Mouse (Mus musculus) macrophage (primary cell): ENCODE results near the gene Nab2. TPM values are rescaled to one million over a fixed set of nuclear protein-coding genes. Genes with fewer than 3 reads are reported as not detected.

Experiments used
- H3K27ac ChIP-seq: fragments of 350-480 bp; formaldehyde crosslinking; 2 replicates; pipeline ENCODE4 v1.9.0; 2021
- H3K36me3 ChIP-seq: fragments of 350-480 bp; formaldehyde crosslinking; 2 replicates; pipeline ENCODE4 v1.9.0; 2021; ENCODE audit errors: inconsistent target
- H3K4me3 ChIP-seq: fragments of 350-480 bp; formaldehyde crosslinking; 2 replicates; pipeline ENCODE4 v1.9.0; 2021; ENCODE audit errors: inconsistent target
- H3K79me2 ChIP-seq: fragments of 350-480 bp; formaldehyde crosslinking; 2 replicates; pipeline ENCODE4 v1.9.0; 2021; ENCODE audit errors: inconsistent target
- WGBS: methylation state at CpG from one replicate; pipeline ENCODE4 v1.1.7; 2026; ENCODE audit warnings: inconsistent platforms; ENCODE audit not compliant: missing documents; 5-methylcytosine and 5-hydroxymethylcytosine counted together
- polyA plus RNA-seq: library from polyadenylated mRNA; stranded (reverse); fragments of 250-400 nt; gene quantifications from 3 replicates; pipeline ENCODE4 v1.2.4, GENCODE M21; 2018; ENCODE audit warnings: inconsistent platforms

Gene Nab2
- polyA plus RNA-seq, 1 experiment from 2014 or later = 28.7 TPM

- Histone ChIP-seq H3K79me2 (peaks cover 58% of the 10 kb centered on the region), H3K36me3 (peaks cover 29% of the 10 kb centered on the region), H3K4me3 (peak overlapping the region; percentile 98), H3K27ac (peak overlapping the region; percentile 100)
- WGBS = 2% methylated on average over 15 of the region's 25 CpGs
Measured at GRCm38 (mm10) chr10:127643553-127644238, 24.7 kb downstream of the Nab2 start.

GRCm38 (mm10) chr10:127642772-127643552 is 25.4 kb downstream of the Nab2 start, which contains the start of gene Stat6:
TSS of gene Stat6 (plus strand) at chr10:127642986.
- WGBS = 1% methylated on average over 25 of the region's 37 CpGs
- peaks cover 22% of the 10 kb centered on the region for H3K36me3 ChIP-seq
- H3K4me3 ChIP-seq = peak within 1 kb of the TSS; percentile 98
- peak within 1 kb of the TSS; percentile 100 for H3K27ac ChIP-seq
- H3K79me2 ChIP-seq = peaks cover 51% of the 10 kb centered on the region

- 0% methylated on average over 19 of the region's 19 CpGs for WGBS
- H3K36me3 ChIP-seq = peaks cover 13% of the 10 kb centered on the region
Measured at GRCm38 (mm10) chr10:127641861-127642771, 26.3 kb downstream of the Nab2 start.

GRCm38 (mm10) chr10:127640421-127640820 is 27.9 kb downstream of the Nab2 start:
- Histone ChIP-seq H3K4me3 (no peak overlapping the region), H3K79me2 (peaks cover 26% of the 10 kb centered on the region), H3K36me3 (no peaks in the 10 kb centered on the region), H3K27ac (no peak overlapping the region)
- whole genome bisulfite sequencing = 75% methylated on average over 5 of the region's 5 CpGs

More at GRCm38 (mm10) chr10:127641861-127642771, 26.3 kb downstream of the Nab2 start:
- H3K4me3 ChIP-seq = peak overlapping the region; percentile 98
- H3K27ac ChIP-seq = peak overlapping the region; percentile 100
- H3K79me2 ChIP-seq = peaks cover 43% of the 10 kb centered on the region

- H3K79me2 ChIP-seq = no peaks in the 10 kb centered on the region
- H3K4me3 ChIP-seq = no peak overlapping the region
- H3K36me3 ChIP-seq = no peaks in the 10 kb centered on the region
- 94% methylated on average over 7 of the region's 7 CpGs for WGBS
- H3K27ac ChIP-seq = peak overlapping the region; percentile 93
Measured at GRCm38 (mm10) chr10:127632668-127633271, 35.6 kb downstream of the Nab2 start.

- Histone ChIP-seq H3K27ac (peak overlapping the region; percentile 93), H3K4me3 (no peak overlapping the region), H3K79me2 (no peaks in the 10 kb centered on the region), H3K36me3 (no peaks in the 10 kb centered on the region)
- WGBS = 20% methylated on average over 10 of the region's 10 CpGs
Measured at GRCm38 (mm10) chr10:127631261-127632214, 36.8 kb downstream of the Nab2 start.

- Histone ChIP-seq H3K27ac (no peak overlapping the region), H3K36me3 (no peaks in the 10 kb centered on the region), H3K79me2 (no peaks in the 10 kb centered on the region), H3K4me3 (no peak overlapping the region)
- WGBS = 93% methylated on average over 3 of the region's 3 CpGs
Measured at GRCm38 (mm10) chr10:127626433-127626832, 41.9 kb downstream of the Nab2 start.

- Histone ChIP-seq H3K79me2 (peaks cover 23% of the 10 kb centered on the region), H3K36me3 (no peaks in the 10 kb centered on the region), H3K27ac (no peak overlapping the region), H3K4me3 (no peak overlapping the region)
- WGBS = 100% methylated on average over 6 of the region's 6 CpGs
Measured at GRCm38 (mm10) chr10:127623439-127624216, 44.7 kb downstream of the Nab2 start.

- WGBS = 74% methylated on average over 4 of the region's 4 CpGs
- H3K27ac ChIP-seq = peak overlapping the region; percentile 99
- peaks cover 33% of the 10 kb centered on the region for H3K79me2 ChIP-seq
- H3K4me3 ChIP-seq = no peak overlapping the region
- no peaks in the 10 kb centered on the region for H3K36me3 ChIP-seq
Measured at GRCm38 (mm10) chr10:127622661-127623060, 45.7 kb downstream of the Nab2 start.

- Histone ChIP-seq H3K27ac (peak overlapping the region; percentile 99), H3K4me3 (peak overlapping the region; percentile 85), H3K79me2 (peaks cover 39% of the 10 kb centered on the region), H3K36me3 (0 out of 2 replicates have a peak, but pooled peaks cover 6% of the 10 kb centered on the region)
- WGBS = 2% methylated on average over 13 of the region's 13 CpGs
Measured at GRCm38 (mm10) chr10:127622057-127622392, 46.3 kb downstream of the Nab2 start.

- WGBS = under 1% methylated on average over 37 of the region's 39 CpGs
- Histone ChIP-seq H3K36me3 (0 out of 2 replicates have a peak, but pooled peaks cover 7% of the 10 kb centered on the region), H3K27ac (peak overlapping the region; percentile 99), H3K4me3 (peak overlapping the region; percentile 85), H3K79me2 (peaks cover 45% of the 10 kb centered on the region)
Measured at GRCm38 (mm10) chr10:127621191-127622056, 46.9 kb downstream of the Nab2 start.
